Mouse (Mus musculus) cerebellum, postnatal 4 days (tissue): ENCODE measurements around the gene Vmn1r22.
"Not testable (repeated sequence)": the region's sequence is repeated elsewhere in the genome, so short reads cannot be mapped to it uniquely, and the experiment has no call there.

ENCODE experiments used
- DNase-seq, 2 experiments: peaks; one replicate each; pipeline ENCODE4 v3.0.0; 2022; ENCODE audit warnings: low spot score in 2 of 2, mixed read lengths in 1 of 2

The Vmn1r22 gene

DNA sequence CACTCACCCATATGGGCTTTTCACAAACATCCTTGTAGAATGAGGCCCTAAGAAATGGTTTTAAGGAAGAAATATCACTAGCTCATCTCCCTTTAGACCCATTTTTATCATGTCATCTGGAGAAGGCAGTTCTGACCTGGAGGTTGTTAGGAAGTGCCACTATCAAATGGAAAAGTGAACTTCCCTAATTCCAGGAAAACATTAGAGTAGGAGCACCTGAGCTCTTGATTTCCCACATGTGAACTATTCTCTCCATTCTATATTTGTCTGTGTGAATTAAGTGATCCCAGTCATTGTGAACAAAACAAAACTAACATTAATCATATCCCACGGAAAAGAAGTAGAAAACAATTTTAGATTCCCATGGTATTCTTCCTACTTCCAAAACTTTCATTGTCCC is at the start of gene Vmn1r22:
TSS of gene Vmn1r22 (minus strand) at position 101 of the 400 bp plus-strand sequence.
- no peak for DNase-seq

DNA sequence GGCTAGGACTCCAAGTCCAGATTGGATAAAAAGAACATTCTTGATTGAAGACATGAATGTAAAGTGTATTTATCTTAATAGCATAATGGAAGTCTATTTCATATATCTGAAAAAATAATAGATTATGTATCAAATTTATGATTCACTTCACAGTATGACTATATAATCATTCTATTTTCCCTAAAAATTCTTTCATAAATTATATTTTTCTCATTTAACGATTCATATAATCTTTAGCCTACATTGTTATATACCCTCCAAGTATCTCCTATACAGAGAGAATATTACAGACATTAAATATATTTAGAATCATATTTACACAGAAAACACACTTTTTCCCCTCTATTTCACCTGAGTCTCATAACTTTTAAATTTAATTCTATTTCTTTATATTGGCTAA is 18.9 kb upstream of the Vmn1r22 start, which contains the start of gene Vmn1r23:
TSS of gene Vmn1r23 (minus strand) at position 101 of the 400 bp plus-strand sequence.
- DNase-seq: no peak

DNA sequence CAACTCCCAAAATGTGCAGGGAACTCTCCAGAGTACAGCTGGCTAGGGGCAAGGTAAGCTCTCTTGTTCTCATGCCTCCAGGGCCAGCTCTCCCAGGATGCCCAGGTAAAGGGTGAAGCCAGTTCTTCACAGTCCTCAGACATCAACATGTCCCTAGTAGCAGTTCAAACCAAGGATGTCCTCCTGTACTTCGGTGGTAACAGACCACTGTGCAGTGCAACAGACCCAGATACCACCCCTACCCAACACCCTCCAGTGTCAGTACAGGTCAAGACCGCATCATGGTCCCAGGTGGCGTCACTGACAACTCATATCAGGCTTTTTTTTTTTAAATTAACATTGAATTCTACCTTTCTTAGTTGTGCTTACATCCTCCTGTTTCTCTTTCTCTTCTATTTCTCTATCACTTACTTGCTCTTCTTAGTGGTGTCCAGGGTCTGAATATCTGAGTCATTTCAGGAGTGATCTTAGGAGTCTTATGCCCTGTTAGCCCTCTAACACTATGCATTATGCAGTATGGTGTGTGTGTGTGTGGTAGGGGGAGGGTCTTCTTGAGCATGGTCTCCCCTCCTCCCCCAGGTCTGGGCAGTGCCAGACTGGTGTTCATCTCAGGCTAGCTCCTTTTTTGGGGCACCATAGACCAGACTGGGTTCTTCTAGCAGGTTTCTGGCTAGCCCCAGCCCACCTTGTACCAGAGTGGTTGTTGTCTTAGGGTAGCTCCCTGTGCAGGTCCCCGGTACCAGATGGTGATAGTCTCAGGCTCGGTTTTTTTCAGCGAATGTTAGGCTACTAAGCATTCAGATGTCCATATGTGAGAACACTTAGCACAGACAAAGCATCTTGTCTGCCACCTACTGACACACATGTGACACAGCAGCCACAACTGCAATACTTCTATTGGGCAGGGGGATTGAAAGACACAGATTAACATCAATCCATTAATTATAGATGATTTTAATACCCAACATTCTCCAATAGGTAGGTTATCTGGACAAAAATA is 48.5 kb downstream of the Vmn1r22 start:
- DNase-seq: peak in 1 of 2 experiments; percentile 21

DNA sequence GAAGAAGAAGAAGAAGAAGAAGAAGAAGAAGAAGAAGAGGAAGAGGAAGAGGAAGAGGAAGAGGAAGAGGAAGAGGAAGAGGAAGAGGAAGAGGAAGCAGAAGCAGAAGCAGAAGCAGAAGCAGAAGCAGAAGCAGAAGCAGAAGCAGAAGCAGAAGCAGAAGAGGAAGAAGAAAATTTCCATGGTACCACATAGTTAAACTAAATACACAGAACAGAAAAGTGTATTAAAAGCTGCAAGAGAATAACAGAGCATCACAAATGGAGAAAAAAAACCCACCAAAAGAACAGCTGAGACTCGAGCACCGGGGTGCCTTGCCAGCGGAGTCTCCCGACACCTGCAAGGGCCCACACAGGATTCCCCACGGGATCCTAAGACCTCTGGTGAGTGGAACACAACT is 56.7 kb downstream of the Vmn1r22 start:
- DNase-seq: not testable (repeated sequence)

DNA sequence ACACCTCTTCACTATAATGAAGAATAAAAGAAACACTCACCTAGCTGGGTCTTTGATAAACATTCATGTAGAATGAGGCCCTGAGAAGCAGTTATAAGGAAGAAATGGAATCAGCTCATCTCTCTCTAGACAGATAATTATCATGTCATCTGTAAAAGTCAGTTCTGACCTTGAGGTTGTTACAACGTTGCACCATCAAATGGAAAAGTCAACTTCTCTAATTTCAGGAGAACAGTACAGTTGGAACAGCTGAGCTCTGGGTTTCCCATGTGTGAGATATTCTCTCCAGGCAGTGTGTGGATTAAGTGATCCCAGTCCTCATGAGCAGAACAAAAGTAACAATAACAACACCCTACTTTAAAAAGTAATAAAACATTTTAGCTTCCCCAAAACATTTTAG is 57.5 kb downstream of the Vmn1r22 start, which contains the start of gene Vmn1r21:
TSS of gene Vmn1r21 (minus strand) at position 58 of the 400 bp plus-strand sequence.
- no peak for DNase-seq
